In genomic region chr4:72381116-72381515, GRCm38 (mm10) we compare ENCODE assay signal across 27 mouse cellular contexts.
DNase-seq lines count a peak whose midpoint lies in the region; ATAC-seq lines count a peak whose summit lies in the region.
"Had no signal": no experiment of that assay in that cellular context is flagged by ENCODE, and none has a peak within 500 bp of the region (broad histone marks: within the 10 kb centered on the region; RNA-seq: fewer than 3 reads in every experiment).

No protein-coding gene starts in this region.

- WGBS in embryonic facial prominence, embryonic 14.5 days = 66% methylated on average over 3 of the region's 3 CpGs
- WGBS in embryonic facial prominence, embryonic 10.5 days = 72% methylated on average over 3 of the region's 3 CpGs
- WGBS in kidney, embryonic 16.5 days = 42% methylated on average over 3 of the region's 3 CpGs
- 19% methylated on average over 3 of the region's 3 CpGs for WGBS in midbrain, embryonic 14.5 days
- 12% methylated on average over 3 of the region's 3 CpGs for WGBS in midbrain, embryonic 15.5 days
- 59% methylated on average over 3 of the region's 3 CpGs for WGBS in liver, embryonic 12.5 days (ENCODE audit: insufficient replicate concordance)

- no peak overlapping the region for H3K27ac ChIP-seq in embryonic facial prominence, embryonic 14.5 days (replicated peaks; ENCODE audit: low read depth, low read length)
- no peak overlapping the region for H3K27ac ChIP-seq in embryonic facial prominence, embryonic 10.5 days (replicated peaks)
- no peak overlapping the region for H3K27ac ChIP-seq in kidney, embryonic 16.5 days (ENCODE audit: low read length)
- H3K27ac ChIP-seq in midbrain, embryonic 14.5 days (replicated peaks; ENCODE audit: low read depth, low read length) = no peak overlapping the region
- H3K27ac ChIP-seq in midbrain, embryonic 15.5 days = no peak overlapping the region
- H3K27ac ChIP-seq in liver, embryonic 12.5 days = no peak overlapping the region
- H3K27ac ChIP-seq: embryonic facial prominence, embryonic 13.5 days; forebrain, embryonic 12.5 days; heart, embryonic 13.5 days; hindbrain, embryonic 10.5 days; intestine, embryonic 15.5 days; limb, embryonic 12.5 days; lung, embryonic 15.5 days; neural tube, embryonic 13.5 days; stomach, embryonic 15.5 days had no signal

- DNase-seq in embryonic facial prominence, embryonic 14.5 days (ENCODE audit: low spot score) = peak; percentile 35
- DNase-seq in embryonic facial prominence, embryonic 10.5 days (ENCODE audit: low spot score) = no peak
- DNase-seq in kidney, adult 18-20 months = no peak
- peak; percentile 55 for DNase-seq in midbrain, embryonic 14.5 days
- no peak for DNase-seq in thymus, postnatal 25 days
- DNase-seq: adrenal gland, postnatal 25 days; cerebellum, adult 8-10 months; embryo, embryonic 11 days; gastrocnemius, postnatal 10 days; heart, postnatal 10 days; kidney, postnatal 10 days; layer of hippocampus, adult 9-11 months; right cerebral cortex, postnatal 25 days had no signal

- no peak overlapping the region for H3K4me2 ChIP-seq in embryonic facial prominence, embryonic 14.5 days (ENCODE audit: low read depth, low read length)
- no peak overlapping the region for H3K4me2 ChIP-seq in kidney, embryonic 16.5 days (replicated peaks; ENCODE audit: low read depth, low read length)
- no peak overlapping the region for H3K4me2 ChIP-seq in midbrain, embryonic 14.5 days (ENCODE audit: low read length)
- no peak overlapping the region for H3K4me2 ChIP-seq in midbrain, embryonic 15.5 days
- H3K4me2 ChIP-seq in liver, embryonic 12.5 days = no peak overlapping the region
- H3K4me2 ChIP-seq: embryonic facial prominence, embryonic 13.5 days; forebrain, embryonic 12.5 days; heart, embryonic 13.5 days; intestine, embryonic 15.5 days; limb, embryonic 12.5 days; lung, embryonic 15.5 days; neural tube, embryonic 13.5 days; stomach, embryonic 15.5 days had no signal

- no peaks in the 10 kb centered on the region for H3K36me3 ChIP-seq in embryonic facial prominence, embryonic 14.5 days (ENCODE audit: control insufficient read depth, insufficient read depth, low read length)
- no peaks in the 10 kb centered on the region for H3K36me3 ChIP-seq in embryonic facial prominence, embryonic 10.5 days (replicated peaks)
- no peaks in the 10 kb centered on the region for H3K36me3 ChIP-seq in kidney, embryonic 16.5 days (ENCODE audit: insufficient read depth, low read length)
- no peaks in the 10 kb centered on the region for H3K36me3 ChIP-seq in midbrain, embryonic 14.5 days (ENCODE audit: control insufficient read depth, insufficient read depth, low read length)
- no peaks in the 10 kb centered on the region for H3K36me3 ChIP-seq in midbrain, embryonic 15.5 days (replicated peaks)
- H3K36me3 ChIP-seq in liver, embryonic 12.5 days = no peaks in the 10 kb centered on the region
- H3K36me3 ChIP-seq: embryonic facial prominence, embryonic 13.5 days; forebrain, embryonic 12.5 days; heart, embryonic 13.5 days; hindbrain, embryonic 10.5 days; intestine, embryonic 15.5 days; limb, embryonic 12.5 days; lung, embryonic 15.5 days; neural tube, embryonic 13.5 days; stomach, embryonic 15.5 days had no signal

- no peaks in the 10 kb centered on the region for H3K9me3 ChIP-seq in embryonic facial prominence, embryonic 14.5 days (ENCODE audit: control insufficient read depth, low read length)
- no peaks in the 10 kb centered on the region for H3K9me3 ChIP-seq in embryonic facial prominence, embryonic 10.5 days
- no peaks in the 10 kb centered on the region for H3K9me3 ChIP-seq in kidney, embryonic 16.5 days (ENCODE audit: low read length)
- H3K9me3 ChIP-seq in midbrain, embryonic 14.5 days (ENCODE audit: control insufficient read depth, low read length) = no peaks in the 10 kb centered on the region
- no peaks in the 10 kb centered on the region for H3K9me3 ChIP-seq in midbrain, embryonic 15.5 days
- no peaks in the 10 kb centered on the region for H3K9me3 ChIP-seq in liver, embryonic 12.5 days (replicated peaks)
- H3K9me3 ChIP-seq: embryonic facial prominence, embryonic 13.5 days; forebrain, embryonic 12.5 days; heart, embryonic 13.5 days; hindbrain, embryonic 10.5 days; intestine, embryonic 15.5 days; limb, embryonic 12.5 days; lung, embryonic 15.5 days; neural tube, embryonic 13.5 days; stomach, embryonic 15.5 days had no signal

- H3K4me1 ChIP-seq in embryonic facial prominence, embryonic 14.5 days (ENCODE audit: control insufficient read depth, insufficient read depth, low read length) = peaks cover 20% of the 10 kb centered on the region; the same call in 1 of the 2 replicates
- peaks cover 7% of the 10 kb centered on the region for H3K4me1 ChIP-seq in embryonic facial prominence, embryonic 10.5 days
- peaks cover 16% of the 10 kb centered on the region; the same call in 1 of the 2 replicates for H3K4me1 ChIP-seq in kidney, embryonic 16.5 days (ENCODE audit: insufficient read depth, low read length)
- peaks cover 38% of the 10 kb centered on the region for H3K4me1 ChIP-seq in midbrain, embryonic 14.5 days (ENCODE audit: control insufficient read depth, insufficient read depth, low read length)
- peaks cover 52% of the 10 kb centered on the region for H3K4me1 ChIP-seq in midbrain, embryonic 15.5 days
- no peaks in the 10 kb centered on the region for H3K4me1 ChIP-seq in liver, embryonic 12.5 days
- H3K4me1 ChIP-seq: stomach, embryonic 15.5 days had no signal

- peak; percentile 68; the same call in 1 of the 2 replicates for ATAC-seq in embryonic facial prominence, embryonic 14.5 days (ENCODE audit: low read depth)
- ATAC-seq in kidney, embryonic 16.5 days (ENCODE audit: low FRiP score, low TSS enrichment) = peak; percentile 60; the same call in 1 of the 2 replicates
- no peak for ATAC-seq in midbrain, embryonic 14.5 days (ENCODE audit: low FRiP score, low TSS enrichment)
- no peak for ATAC-seq in midbrain, embryonic 15.5 days (replicated peaks)
- no peak for ATAC-seq in liver, embryonic 12.5 days
- ATAC-seq: hindbrain, embryonic 16.5 days; intestine, embryonic 15.5 days had no signal

- no peaks in the 10 kb centered on the region for H3K27me3 ChIP-seq in embryonic facial prominence, embryonic 14.5 days (replicated peaks; ENCODE audit: control insufficient read depth, insufficient read depth, low read length)
- H3K27me3 ChIP-seq in embryonic facial prominence, embryonic 10.5 days (replicated peaks; ENCODE audit: low read depth, poor library complexity, severe bottlenecking) = no peaks in the 10 kb centered on the region
- H3K27me3 ChIP-seq in kidney, embryonic 16.5 days (ENCODE audit: insufficient read depth, low read length) = no peaks in the 10 kb centered on the region
- peaks cover 9% of the 10 kb centered on the region; the same call in 1 of the 2 replicates for H3K27me3 ChIP-seq in midbrain, embryonic 14.5 days (ENCODE audit: control insufficient read depth, insufficient read depth, low read length)
- H3K27me3 ChIP-seq in midbrain, embryonic 15.5 days (replicated peaks) = no peaks in the 10 kb centered on the region; the same call in 1 of the 2 replicates
- no peaks in the 10 kb centered on the region for H3K27me3 ChIP-seq in liver, embryonic 12.5 days (replicated peaks)
- H3K27me3 ChIP-seq: intestine, embryonic 15.5 days; limb, embryonic 12.5 days; stomach, embryonic 15.5 days had no signal

- H3K9ac ChIP-seq in embryonic facial prominence, embryonic 14.5 days (ENCODE audit: low read depth, low read length) = no peak overlapping the region
- H3K9ac ChIP-seq in kidney, embryonic 16.5 days (replicated peaks; ENCODE audit: low read length) = no peak overlapping the region
- no peak overlapping the region for H3K9ac ChIP-seq in midbrain, embryonic 14.5 days (replicated peaks; ENCODE audit: low read length)
- no peak overlapping the region for H3K9ac ChIP-seq in midbrain, embryonic 15.5 days
- H3K9ac ChIP-seq in liver, embryonic 12.5 days = no peak overlapping the region
- H3K9ac ChIP-seq: embryonic facial prominence, embryonic 13.5 days; forebrain, embryonic 12.5 days; heart, embryonic 13.5 days; intestine, embryonic 15.5 days; limb, embryonic 12.5 days; lung, embryonic 15.5 days; neural tube, embryonic 13.5 days; stomach, embryonic 15.5 days had no signal

- no peak overlapping the region for H3K4me3 ChIP-seq in embryonic facial prominence, embryonic 14.5 days (ENCODE audit: low read depth, low read length)
- H3K4me3 ChIP-seq in embryonic facial prominence, embryonic 10.5 days = no peak overlapping the region
- H3K4me3 ChIP-seq in kidney, embryonic 16.5 days (ENCODE audit: low read length) = no peak overlapping the region
- no peak overlapping the region for H3K4me3 ChIP-seq in midbrain, embryonic 14.5 days (replicated peaks; ENCODE audit: low read depth, low read length)
- no peak overlapping the region for H3K4me3 ChIP-seq in midbrain, embryonic 15.5 days
- H3K4me3 ChIP-seq in liver, embryonic 12.5 days = no peak overlapping the region
- H3K4me3 ChIP-seq: embryonic facial prominence, embryonic 13.5 days; erythroblast, embryonic 14.5 days; forebrain, embryonic 12.5 days; heart, embryonic 13.5 days; hindbrain, embryonic 10.5 days; intestine, embryonic 15.5 days; limb, embryonic 12.5 days; lung, embryonic 15.5 days; neural tube, embryonic 13.5 days; stomach, embryonic 15.5 days had no signal

Comparison
In these comparisons a context has a peak if more than half of its experiments do, and no peak if none do; other contexts are left out.
1. DNase-seq: peak in embryonic facial prominence, embryonic 14.5 days (single experiment) and midbrain, embryonic 14.5 days (single experiment); none in embryonic facial prominence, embryonic 10.5 days (single experiment), kidney, adult 18-20 months (single experiment) and thymus, postnatal 25 days (single experiment).
2. ATAC-seq: peak in embryonic facial prominence, embryonic 14.5 days (single experiment) and kidney, embryonic 16.5 days (single experiment); none in midbrain, embryonic 14.5 days (single experiment), midbrain, embryonic 15.5 days (single experiment) and liver, embryonic 12.5 days (single experiment).